Mouse (Mus musculus): Measurements from ENCODE around the gene Yod1. TPM values are rescaled to one million over a fixed set of nuclear protein-coding genes. Genes with fewer than 3 reads are reported as not detected.

The Yod1 gene
- polyA plus RNA-seq (2014; fragmentation: Nextera tagmentation; extraction: Ambion mirVana) = 7.1 and 8.5 TPM in 2 replicates

GRCm38 (mm10) chr1:130717291-130717871 lies at the start of gene Yod1:
Gene Yod1, plus strand, starts transcription at chr1:130717327.
- Histone ChIP-seq H3K4me3 (ENCODE audit: control insufficient read depth in 1 of 2, insufficient read depth in 1 of 2, low read depth in 1 of 2, low read length in 2 of 2) (peak within 1 kb of the TSS; percentile 83 to 96), H3K27ac (replicated peaks in 1 of 2; ENCODE audit: control insufficient read depth in 1 of 2, insufficient read depth in 1 of 2, low read depth in 2 of 2, low read length in 2 of 2) (peak within 1 kb of the TSS; percentile 75 to 80), H3K36me3 (ENCODE audit: control insufficient read depth, insufficient read depth, low read length) (peaks cover 15% of the 10 kb centered on the region; the same call in 1 of the 2 replicates), H3K9me3 (ENCODE audit: control insufficient read depth, low read length) (no peaks in the 10 kb centered on the region), H3K4me2 (ENCODE audit: low read length) (peak within 1 kb of the TSS; percentile 99), H3K27me3 (ENCODE audit: control insufficient read depth, insufficient read depth, low read length) (no peaks in the 10 kb centered on the region), H3K4me1 (ENCODE audit: control insufficient read depth in 2 of 2, insufficient read depth in 2 of 2, low read length in 2 of 2) (peaks cover 4 to 10% of the 10 kb centered on the region in 2 experiments), H3K9ac (ENCODE audit: low read length) (peak within 1 kb of the TSS; percentile 95)
- WGBS = 1% methylated on average over 54 of the region's 54 CpGs
- ATAC-seq (ENCODE audit: insufficient number of reproducible peaks, insufficient read depth, low FRiP score, low read depth) = peak; percentile 66

GRCm38 (mm10) chr1:130678551-130678950 lies 38.6 kb upstream of the Yod1 start:
- Histone ChIP-seq H3K4me2 (ENCODE audit: low read length) (no peak overlapping the region), H3K4me1 (ENCODE audit: control insufficient read depth in 2 of 2, insufficient read depth in 2 of 2, low read length in 2 of 2) (no peaks in the 10 kb centered on the region), H3K9me3 (ENCODE audit: control insufficient read depth, low read length) (no peaks in the 10 kb centered on the region), H3K27ac (replicated peaks in 1 of 2; ENCODE audit: control insufficient read depth in 1 of 2, insufficient read depth in 1 of 2, low read depth in 2 of 2, low read length in 2 of 2) (no peak overlapping the region), H3K4me3 (ENCODE audit: control insufficient read depth in 1 of 2, insufficient read depth in 1 of 2, low read depth in 1 of 2, low read length in 2 of 2) (no peak overlapping the region), H3K36me3 (ENCODE audit: control insufficient read depth, insufficient read depth, low read length) (no peaks in the 10 kb centered on the region), H3K9ac (ENCODE audit: low read length) (no peak overlapping the region), H3K27me3 (ENCODE audit: control insufficient read depth, insufficient read depth, low read length) (no peaks in the 10 kb centered on the region)
- no peak for ATAC-seq (ENCODE audit: insufficient number of reproducible peaks, insufficient read depth, low FRiP score, low read depth)
- 79% methylated on average over 2 of the region's 2 CpGs for WGBS

DNA sequence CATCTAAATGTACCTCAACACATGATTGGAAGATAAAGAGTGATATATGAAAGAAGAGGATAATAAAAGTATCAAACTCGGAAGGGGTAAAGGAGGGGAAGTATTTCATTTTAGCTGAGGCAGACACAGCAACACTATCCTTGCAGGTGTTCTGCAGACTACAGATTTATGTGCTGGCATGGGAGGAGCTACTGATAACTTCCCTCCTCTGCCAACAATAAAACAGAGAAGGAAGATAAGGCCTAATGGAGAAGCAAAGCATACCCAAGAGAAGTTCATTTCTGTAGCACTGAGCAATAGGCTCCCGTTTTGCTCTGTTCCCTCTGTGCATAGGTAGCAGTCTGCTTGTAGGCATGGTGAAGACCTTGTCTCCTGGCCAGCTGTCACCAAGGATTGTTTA lies 36.1 kb upstream of the Yod1 start:
- no peak overlapping the region for H3K4me3 ChIP-seq (ENCODE audit: control insufficient read depth in 1 of 2, insufficient read depth in 1 of 2, low read depth in 1 of 2, low read length in 2 of 2)
- ATAC-seq (ENCODE audit: insufficient number of reproducible peaks, insufficient read depth, low FRiP score, low read depth) = no peak
- 65% methylated on average over 2 of the region's 2 CpGs for WGBS
- no peaks in the 10 kb centered on the region for H3K36me3 ChIP-seq (ENCODE audit: control insufficient read depth, insufficient read depth, low read length)
- no peak overlapping the region for H3K9ac ChIP-seq (ENCODE audit: low read length)
- no peaks in the 10 kb centered on the region for H3K9me3 ChIP-seq (ENCODE audit: control insufficient read depth, low read length)
- H3K27ac ChIP-seq (replicated peaks in 1 of 2; ENCODE audit: control insufficient read depth in 1 of 2, insufficient read depth in 1 of 2, low read depth in 2 of 2, low read length in 2 of 2) = no peak overlapping the region
- no peak overlapping the region for H3K4me2 ChIP-seq (ENCODE audit: low read length)
- H3K4me1 ChIP-seq (ENCODE audit: control insufficient read depth in 2 of 2, insufficient read depth in 2 of 2, low read length in 2 of 2) = no peaks in the 10 kb centered on the region
- H3K27me3 ChIP-seq (ENCODE audit: control insufficient read depth, insufficient read depth, low read length) = no peaks in the 10 kb centered on the region

DNA sequence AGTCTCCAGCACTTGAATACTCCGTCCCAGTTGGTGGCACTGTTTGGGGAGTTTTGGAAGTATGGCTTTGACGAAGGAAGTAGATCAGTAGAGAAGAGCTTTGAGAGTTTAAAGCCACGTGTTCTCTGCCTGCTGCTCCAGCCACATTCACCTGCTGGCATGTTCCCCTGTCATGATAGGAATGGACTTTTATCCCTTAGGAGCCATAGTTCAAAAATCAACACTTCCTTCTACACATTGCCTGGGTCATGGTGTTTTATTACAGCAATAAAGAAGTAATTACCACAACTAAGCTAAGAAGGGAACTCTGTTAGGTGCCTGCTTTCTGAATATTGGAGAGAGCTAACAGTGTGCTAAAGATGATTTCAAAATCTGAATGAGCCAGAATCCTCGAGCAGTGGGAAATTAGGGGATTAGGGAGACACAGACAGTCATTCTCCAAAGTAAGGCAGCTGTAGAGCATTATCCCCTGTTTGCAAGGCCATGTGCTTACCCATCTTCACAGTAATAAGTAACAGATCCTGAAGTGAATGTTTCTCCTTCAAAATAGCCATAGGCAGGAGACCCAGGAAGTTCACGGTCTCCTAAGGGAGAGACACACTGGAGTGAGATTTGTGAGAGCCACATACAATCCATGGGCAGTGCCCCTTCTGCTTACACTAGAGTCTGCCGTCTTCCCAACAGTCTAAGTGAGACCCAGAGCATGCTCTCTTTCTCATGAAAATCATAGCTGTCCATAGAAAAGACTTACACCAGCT lies 35.3 kb upstream of the Yod1 start:
- WGBS = 76% methylated on average over 6 of the region's 6 CpGs
- H3K27me3 ChIP-seq (ENCODE audit: control insufficient read depth, insufficient read depth, low read length) = no peaks in the 10 kb centered on the region
- no peak overlapping the region for H3K27ac ChIP-seq (replicated peaks in 1 of 2; ENCODE audit: control insufficient read depth in 1 of 2, insufficient read depth in 1 of 2, low read depth in 2 of 2, low read length in 2 of 2)

DNA sequence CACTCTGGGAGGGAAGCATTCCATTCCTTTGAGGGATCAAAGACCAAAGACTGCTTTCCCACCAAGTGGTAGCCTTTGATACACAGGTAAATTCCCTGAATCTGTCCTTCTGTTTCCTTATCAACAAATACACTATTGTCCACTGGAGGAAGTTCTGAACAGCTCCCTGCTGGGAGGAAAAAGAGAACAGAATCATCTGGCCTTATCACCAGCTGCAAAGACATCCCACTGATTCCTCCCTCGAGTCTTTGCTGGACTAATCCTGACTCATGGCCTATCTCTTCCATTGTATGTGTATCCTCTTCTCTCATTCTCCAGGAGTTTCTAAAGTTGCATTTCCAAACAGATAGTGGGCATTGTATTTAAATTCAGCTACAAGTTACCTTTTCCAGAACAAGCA lies 33.2 kb upstream of the Yod1 start:
- Histone ChIP-seq H3K9ac (ENCODE audit: low read length) (no peak overlapping the region), H3K4me3 (ENCODE audit: control insufficient read depth in 1 of 2, insufficient read depth in 1 of 2, low read depth in 1 of 2, low read length in 2 of 2) (no peak overlapping the region), H3K4me2 (ENCODE audit: low read length) (no peak overlapping the region), H3K27ac (replicated peaks in 1 of 2; ENCODE audit: control insufficient read depth in 1 of 2, insufficient read depth in 1 of 2, low read depth in 2 of 2, low read length in 2 of 2) (no peak overlapping the region), H3K36me3 (ENCODE audit: control insufficient read depth, insufficient read depth, low read length) (no peaks in the 10 kb centered on the region), H3K4me1 (ENCODE audit: control insufficient read depth in 2 of 2, insufficient read depth in 2 of 2, low read length in 2 of 2) (no peaks in the 10 kb centered on the region), H3K9me3 (ENCODE audit: control insufficient read depth, low read length) (0 out of 2 replicates have a peak, but pooled peaks cover 5% of the 10 kb centered on the region), H3K27me3 (ENCODE audit: control insufficient read depth, insufficient read depth, low read length) (no peaks in the 10 kb centered on the region)
- 20% methylated on average over 1 of the region's 1 CpGs for WGBS
- ATAC-seq (ENCODE audit: insufficient number of reproducible peaks, insufficient read depth, low FRiP score, low read depth) = no peak

More for the DNA sequence above, 35.3 kb upstream of the Yod1 start:
- H3K9me3 ChIP-seq (ENCODE audit: control insufficient read depth, low read length) = no peaks in the 10 kb centered on the region
- no peak overlapping the region for H3K4me3 ChIP-seq (ENCODE audit: control insufficient read depth in 1 of 2, insufficient read depth in 1 of 2, low read depth in 1 of 2, low read length in 2 of 2)
- no peak overlapping the region for H3K9ac ChIP-seq (ENCODE audit: low read length)
- no peaks in the 10 kb centered on the region for H3K4me1 ChIP-seq (ENCODE audit: control insufficient read depth in 2 of 2, insufficient read depth in 2 of 2, low read length in 2 of 2)
- no peak for ATAC-seq (ENCODE audit: insufficient number of reproducible peaks, insufficient read depth, low FRiP score, low read depth)
- H3K36me3 ChIP-seq (ENCODE audit: control insufficient read depth, insufficient read depth, low read length) = no peaks in the 10 kb centered on the region
- no peak overlapping the region for H3K4me2 ChIP-seq (ENCODE audit: low read length)

GRCm38 (mm10) chr1:130698601-130699000 lies 18.5 kb upstream of the Yod1 start:
- Histone ChIP-seq H3K27ac (replicated peaks in 1 of 2; ENCODE audit: control insufficient read depth in 1 of 2, insufficient read depth in 1 of 2, low read depth in 2 of 2, low read length in 2 of 2) (no peak overlapping the region), H3K9ac (ENCODE audit: low read length) (no peak overlapping the region), H3K9me3 (ENCODE audit: control insufficient read depth, low read length) (no peaks in the 10 kb centered on the region), H3K4me3 (ENCODE audit: control insufficient read depth in 1 of 2, insufficient read depth in 1 of 2, low read depth in 1 of 2, low read length in 2 of 2) (no peak overlapping the region), H3K27me3 (ENCODE audit: control insufficient read depth, insufficient read depth, low read length) (no peaks in the 10 kb centered on the region), H3K4me1 (ENCODE audit: control insufficient read depth in 2 of 2, insufficient read depth in 2 of 2, low read length in 2 of 2) (no peaks in the 10 kb centered on the region), H3K4me2 (ENCODE audit: low read length) (no peak overlapping the region), H3K36me3 (ENCODE audit: control insufficient read depth, insufficient read depth, low read length) (peaks cover 68% of the 10 kb centered on the region)
- WGBS = 87% methylated on average over 5 of the region's 5 CpGs
- no peak for ATAC-seq (ENCODE audit: insufficient number of reproducible peaks, insufficient read depth, low FRiP score, low read depth)

DNA sequence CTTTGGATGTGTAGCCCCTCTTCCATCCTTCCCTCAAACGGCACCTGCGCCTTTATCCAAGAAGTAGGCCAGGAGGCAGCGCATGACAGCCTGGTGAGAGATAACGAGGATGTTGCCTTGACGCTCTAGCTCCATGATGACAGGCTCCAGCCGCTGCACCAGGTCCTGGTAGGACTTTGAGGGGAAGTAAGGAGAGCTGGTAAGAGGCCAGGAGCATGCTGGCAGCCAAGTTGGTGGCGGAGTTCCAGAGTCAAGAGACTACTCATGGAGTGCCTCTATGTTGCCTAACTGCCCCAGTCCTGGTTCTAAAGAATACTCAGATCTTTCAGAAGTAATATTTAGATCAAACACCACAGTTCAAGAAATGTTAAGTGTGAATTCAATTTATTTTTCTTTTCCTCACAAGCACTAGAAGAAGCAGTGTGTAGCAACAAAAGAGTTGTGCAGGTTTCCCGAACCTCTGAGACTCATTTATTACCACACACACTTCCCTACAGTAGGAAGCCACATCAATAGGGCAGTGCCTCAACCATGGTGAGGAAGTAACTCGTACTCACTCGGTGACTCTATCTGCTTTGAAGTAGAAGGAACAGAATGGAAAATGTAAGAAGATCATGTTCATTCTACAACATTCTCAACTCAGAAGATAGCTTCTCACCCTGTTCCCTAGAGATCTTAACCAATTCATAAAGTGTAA lies 17.0 kb upstream of the Yod1 start:
- Histone ChIP-seq H3K27ac (replicated peaks in 1 of 2; ENCODE audit: control insufficient read depth in 1 of 2, insufficient read depth in 1 of 2, low read depth in 2 of 2, low read length in 2 of 2) (no peak overlapping the region), H3K9ac (ENCODE audit: low read length) (no peak overlapping the region), H3K27me3 (ENCODE audit: control insufficient read depth, insufficient read depth, low read length) (no peaks in the 10 kb centered on the region), H3K36me3 (ENCODE audit: control insufficient read depth, insufficient read depth, low read length) (peaks cover 71% of the 10 kb centered on the region), H3K4me2 (ENCODE audit: low read length) (no peak overlapping the region), H3K9me3 (ENCODE audit: control insufficient read depth, low read length) (no peaks in the 10 kb centered on the region), H3K4me3 (ENCODE audit: control insufficient read depth in 1 of 2, insufficient read depth in 1 of 2, low read depth in 1 of 2, low read length in 2 of 2) (no peak overlapping the region), H3K4me1 (ENCODE audit: control insufficient read depth in 2 of 2, insufficient read depth in 2 of 2, low read length in 2 of 2) (no peaks in the 10 kb centered on the region)
- no peak for ATAC-seq (ENCODE audit: insufficient number of reproducible peaks, insufficient read depth, low FRiP score, low read depth)
- 78% methylated on average over 10 of the region's 10 CpGs for WGBS

Measured in heart, embryonic 14.5 days (tissue).